Mouse (Mus musculus) kidney, adult 9 months (tissue): ENCODE measurements around the gene Prdm16.
A peak's percentile ranks its signal among the peaks of the same experiment; 100 is the strongest.

ENCODE experiments used
- DNase-seq: peaks from one replicate; pipeline ENCODE4 v3.0.0; 2022

Prdm16 gene

GRCm38 (mm10) chr4:154636721-154637311 lies at the start of gene Prdm16:
Prdm16 (minus strand) TSS chr4:154636873.
- peak; percentile 57 for DNase-seq

DNA sequence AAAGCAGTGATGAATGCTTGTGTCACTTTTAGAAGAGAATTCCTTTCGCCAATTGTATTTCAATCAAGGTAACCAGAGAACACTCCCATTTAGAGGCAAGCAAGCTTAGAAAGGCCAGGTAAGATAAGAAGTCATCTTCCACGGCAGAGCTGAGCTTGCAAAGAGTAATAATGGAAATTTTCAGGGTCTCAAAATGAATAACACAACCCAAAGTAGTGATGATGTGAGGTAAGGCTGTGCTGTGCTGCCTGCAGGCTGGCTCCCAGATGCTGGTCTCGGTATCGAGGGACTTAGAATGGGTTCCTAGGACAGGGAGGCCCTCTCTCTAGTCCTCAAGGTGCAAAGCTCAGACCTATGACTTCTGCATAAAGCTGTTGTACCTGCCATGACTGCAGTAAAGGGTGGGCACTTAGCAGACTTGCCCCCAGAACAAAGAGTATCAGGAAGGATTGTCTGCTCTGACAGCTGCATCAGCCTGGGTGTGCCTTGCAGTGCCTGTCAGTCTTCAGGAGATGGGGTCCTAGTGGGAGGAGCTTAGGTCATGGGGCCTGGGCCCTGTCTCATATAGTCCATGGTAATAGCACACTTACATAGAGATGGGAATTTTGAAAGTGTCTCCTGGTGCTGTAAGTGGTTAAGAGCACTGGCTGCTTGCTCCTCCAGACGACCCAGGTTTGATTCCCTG lies 46.5 kb upstream of the Prdm16 start:
- DNase-seq = no peak

DNA sequence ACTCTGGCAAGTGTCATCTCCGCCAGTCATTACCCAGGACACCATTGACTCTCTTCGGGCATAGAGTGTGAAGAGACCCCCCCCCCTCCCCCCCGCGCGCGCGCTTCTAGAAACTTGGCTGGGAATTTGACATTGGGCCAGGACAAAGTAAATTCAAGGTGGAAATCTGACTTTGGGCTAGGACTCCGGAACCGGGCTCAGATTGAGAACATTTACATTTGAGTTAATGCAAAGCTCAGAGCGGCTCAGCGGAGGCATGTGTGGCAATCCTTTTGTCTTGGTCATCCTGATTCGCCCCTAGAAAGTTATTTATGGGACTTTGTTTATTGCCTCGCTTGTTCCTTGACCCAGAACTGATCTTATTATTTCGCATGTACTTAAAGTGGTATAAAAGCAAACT lies 45.6 kb upstream of the Prdm16 start:
- DNase-seq = no peak

- no peak for DNase-seq
Measured at GRCm38 (mm10) chr4:154675441-154676000, 38.8 kb upstream of the Prdm16 start.

GRCm38 (mm10) chr4:154674966-154675365 lies 38.3 kb upstream of the Prdm16 start:
- no peak for DNase-seq

GRCm38 (mm10) chr4:154674541-154674940 lies 37.9 kb upstream of the Prdm16 start:
- DNase-seq = peak; percentile 53

- no peak for DNase-seq
Measured at GRCm38 (mm10) chr4:154673986-154674385, 37.3 kb upstream of the Prdm16 start.

- no peak for DNase-seq
Measured at GRCm38 (mm10) chr4:154672027-154672426, 35.4 kb upstream of the Prdm16 start.

- peak; percentile 74 for DNase-seq
Measured at GRCm38 (mm10) chr4:154671232-154671912, 34.7 kb upstream of the Prdm16 start.

DNA sequence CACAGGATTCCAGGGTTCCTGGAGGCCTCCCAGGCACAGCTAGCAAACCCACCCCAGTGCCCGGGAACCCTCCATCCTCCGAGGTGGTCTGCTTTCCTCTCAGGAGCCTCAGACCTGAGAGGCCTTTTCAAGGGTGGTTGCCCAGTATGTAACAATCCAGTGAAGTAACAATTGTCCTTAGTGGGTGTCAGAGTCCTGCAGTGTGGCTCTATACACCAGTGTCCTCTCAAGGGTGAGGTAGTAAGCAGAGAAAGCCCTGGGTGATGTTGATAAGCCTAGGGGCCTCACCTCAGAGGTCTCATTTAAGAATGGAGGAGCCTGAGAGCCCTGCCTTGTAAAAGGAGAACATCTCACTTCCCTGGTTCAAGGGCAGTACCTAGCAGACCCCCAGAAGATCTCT lies 31.1 kb upstream of the Prdm16 start, which contains the start of gene Actrt2:
Gene Actrt2, minus strand, starts transcription at position 101 of the 400 bp plus-strand sequence.
- no peak for DNase-seq

DNA sequence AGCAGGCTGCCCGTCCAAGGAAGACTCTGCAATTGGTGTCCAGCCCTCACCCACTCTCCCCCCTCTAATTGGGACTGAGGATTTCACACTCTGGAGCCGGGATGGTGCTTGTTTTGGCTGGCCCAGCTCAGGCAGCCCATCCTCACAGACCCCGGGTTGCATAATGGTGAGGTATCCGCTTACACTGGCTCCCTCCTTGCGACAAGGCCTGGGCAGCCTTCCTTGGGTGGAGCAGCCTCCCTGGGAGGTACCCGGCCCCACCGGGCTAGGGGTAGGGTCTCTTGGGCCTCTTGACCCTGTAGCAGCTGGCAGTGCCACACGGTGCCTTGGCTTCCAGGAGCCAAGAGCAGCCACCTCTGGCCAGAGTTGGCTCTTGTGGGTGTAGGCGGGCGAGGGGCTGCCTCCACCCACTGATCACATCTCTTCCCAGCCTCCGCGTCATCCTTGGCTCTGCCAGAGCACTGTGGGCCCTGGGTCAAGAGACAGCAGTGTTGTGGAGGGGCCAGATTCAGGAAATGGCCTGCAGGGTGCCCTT lies 26.1 kb upstream of the Prdm16 start:
- DNase-seq = no peak

DNA sequence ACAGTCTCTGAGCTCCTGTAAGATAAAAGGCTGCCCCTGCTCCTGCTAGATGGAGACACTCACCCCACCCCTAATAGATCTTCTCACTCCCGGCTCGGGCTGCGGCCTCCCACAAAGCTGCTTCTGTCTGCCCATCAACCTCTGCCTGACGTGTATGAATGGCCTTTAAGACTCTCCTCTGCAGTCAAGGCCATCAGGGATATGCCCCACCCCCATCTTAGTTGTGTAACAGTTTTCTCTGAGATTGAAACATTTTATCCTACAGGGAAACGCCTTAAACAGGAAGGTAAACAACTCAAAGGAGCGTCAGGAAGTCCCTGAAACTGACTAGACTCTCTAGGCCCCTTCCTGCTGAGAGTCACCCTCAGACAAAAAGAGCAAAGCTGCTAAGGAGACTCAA lies 24.6 kb upstream of the Prdm16 start:
- no peak for DNase-seq

DNA sequence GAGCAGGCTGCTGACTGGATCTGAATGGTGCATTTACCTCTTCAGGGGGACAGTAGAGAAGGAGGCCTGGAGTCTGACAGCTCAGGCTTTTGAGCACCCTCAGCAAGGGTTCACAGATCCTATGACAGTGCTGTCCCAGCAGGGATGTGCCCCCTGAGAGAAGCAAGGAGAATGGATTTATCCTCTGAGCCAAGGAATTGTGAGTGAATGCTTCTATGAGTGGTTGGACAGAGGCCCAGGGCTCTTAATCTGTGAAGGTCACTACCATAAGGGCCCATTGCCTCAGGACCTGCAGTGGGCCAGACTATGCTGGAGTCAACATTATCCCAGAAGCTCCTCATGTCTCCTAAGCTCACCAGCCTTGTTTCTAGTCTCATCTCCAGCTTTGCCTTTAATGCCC lies 23.4 kb upstream of the Prdm16 start:
- DNase-seq = no peak

GRCm38 (mm10) chr4:154655134-154655910 lies 18.6 kb upstream of the Prdm16 start:
- peak; percentile 39 for DNase-seq

DNA sequence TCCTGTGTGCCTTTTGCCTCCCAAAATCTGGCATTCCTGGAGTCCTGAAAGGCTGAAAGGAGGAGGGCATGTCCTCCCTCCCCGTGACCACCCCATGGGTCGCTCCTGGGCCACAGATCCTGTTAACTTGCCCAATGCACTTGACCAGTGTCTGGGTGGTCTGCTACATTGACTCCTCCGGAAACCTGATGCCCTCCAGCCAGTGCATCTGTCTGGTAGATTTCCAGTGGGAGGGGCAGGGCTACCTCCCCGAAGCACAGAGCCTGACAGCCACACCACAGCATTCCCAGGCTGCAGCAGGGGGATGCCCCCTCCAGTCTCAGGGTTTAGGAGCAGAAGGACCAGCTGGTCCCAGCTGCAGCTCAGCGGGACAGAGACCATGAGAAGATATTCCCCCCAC lies 15.8 kb upstream of the Prdm16 start:
- no peak for DNase-seq

DNA sequence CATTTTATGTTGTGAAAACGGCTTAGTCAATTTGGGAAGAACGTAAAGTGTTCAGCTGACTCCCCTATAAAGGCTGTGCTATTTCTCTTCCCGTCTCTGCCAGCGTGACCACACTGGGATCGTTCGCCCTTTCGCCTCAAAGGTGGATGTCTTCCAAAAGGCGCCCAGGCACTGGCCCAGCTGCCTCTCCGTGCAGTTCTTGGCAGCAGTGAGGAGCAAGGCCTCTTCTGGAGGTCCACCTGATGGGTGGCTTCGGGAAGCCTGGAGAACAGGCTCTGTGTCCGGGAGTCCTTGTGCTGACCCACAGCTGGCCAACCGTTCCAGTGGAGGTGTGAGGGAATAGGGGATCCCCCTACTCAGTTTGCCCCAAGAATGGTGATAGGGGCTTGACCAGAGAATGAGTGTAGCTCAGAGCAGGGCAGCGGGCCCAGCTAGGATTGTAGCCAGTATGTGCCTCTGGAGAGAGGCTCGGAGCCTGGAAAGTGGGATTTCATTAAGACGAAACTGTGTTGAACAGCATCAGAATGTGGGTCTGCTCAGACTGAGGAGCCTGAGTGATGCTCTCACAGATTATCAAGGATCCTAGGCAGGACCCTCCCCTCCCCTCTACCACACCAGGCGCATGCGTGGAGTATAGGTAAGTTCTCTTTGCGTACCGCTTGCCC lies 12.5 kb upstream of the Prdm16 start:
- peak; percentile 35 for DNase-seq

- peak; percentile 66 for DNase-seq
Measured at GRCm38 (mm10) chr4:154642496-154642895, 5.8 kb upstream of the Prdm16 start.

GRCm38 (mm10) chr4:154641296-154642110 lies 4.8 kb upstream of the Prdm16 start:
- DNase-seq = peak; percentile 38

DNA sequence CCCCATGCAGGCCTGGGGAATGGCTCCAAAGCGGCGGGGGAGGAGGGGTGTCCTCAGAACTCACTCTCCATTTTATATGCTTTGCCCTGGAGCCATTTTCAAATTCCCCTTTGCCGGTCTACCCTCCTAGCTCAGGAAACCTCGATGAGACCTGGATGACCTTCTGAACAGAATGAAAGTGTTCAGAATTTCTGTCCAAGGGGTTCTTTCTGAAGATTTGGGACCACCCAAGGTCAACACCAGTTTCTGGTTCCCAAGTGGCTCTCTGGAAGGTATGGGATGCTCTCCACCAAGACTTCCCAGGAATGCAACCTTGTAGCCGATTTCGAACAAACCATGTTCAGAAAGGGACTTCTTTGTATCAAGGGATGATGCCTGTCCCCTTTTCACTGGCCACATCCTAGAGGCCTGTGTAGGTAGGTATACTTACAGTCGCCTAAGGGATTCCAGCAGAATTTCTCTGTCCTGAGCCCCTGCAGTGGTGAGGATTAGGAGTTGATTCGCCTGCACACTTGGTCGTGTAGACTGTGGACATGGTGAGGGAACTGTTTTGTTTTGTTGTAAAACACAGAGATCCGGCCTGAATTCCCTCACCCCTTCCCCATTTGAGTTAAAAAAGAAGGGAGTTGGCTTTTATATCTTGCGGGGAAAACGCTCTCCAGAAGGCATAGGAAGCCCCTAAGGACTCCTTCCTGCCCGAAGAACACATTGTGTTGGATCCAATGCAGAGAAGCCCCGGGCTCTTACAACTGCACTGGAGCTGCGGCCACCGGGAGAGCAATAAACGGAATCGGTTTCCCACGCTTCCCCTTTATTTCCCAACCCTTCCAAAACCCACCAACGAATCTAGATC lies 4.0 kb upstream of the Prdm16 start:
- DNase-seq = no peak
